Mouse (Mus musculus) gastrocnemius, postnatal 4 days (tissue): ENCODE measurements at regions not wholly inside any gene's neighbourhood (a gene's known extent, or its start where the extent isn't known, plus 50 kb on each side); places are given as distances from the start of the nearest gene placed in this dataset.
A peak's percentile ranks its signal among the peaks of the same experiment; 100 is the strongest.
"Not testable (repeated sequence)": the region's sequence is repeated elsewhere in the genome, so short reads cannot be mapped to it uniquely, and the experiment has no call there.

Source experiments
- DNase-seq, 2 experiments: peaks; one replicate each; pipeline ENCODE4 v3.0.0; 2021 to 2022; ENCODE audit warnings: low spot score in 2 of 2, mixed read lengths in 2 of 2

GRCm38 (mm10) chr15:53984006-53984405, 99.3 kb downstream of the Gm7489 start:
- DNase-seq: not testable (repeated sequence)

- DNase-seq: no peak
These were observed 105.2 kb downstream of the Gm7489 start for GRCm38 (mm10) chr15:53989888-53990287.

- DNase-seq: no peak
These were observed 110.6 kb downstream of the Gm7489 start for GRCm38 (mm10) chr15:53995199-53995868.

- no peak for DNase-seq
These were observed 114.0 kb downstream of the Gm7489 start for GRCm38 (mm10) chr15:53998600-53999290.

GRCm38 (mm10) chr15:54033756-54034155, 149.1 kb downstream of the Gm7489 start:
- DNase-seq: no peak

GRCm38 (mm10) chr15:54050711-54051110, 166.0 kb downstream of the Gm7489 start:
- DNase-seq: no peak

GRCm38 (mm10) chr15:54070005-54070634, 185.4 kb downstream of the Gm7489 start:
- DNase-seq: peak; percentile 43 to 64

GRCm38 (mm10) chr15:54071732-54072131, 187.0 kb downstream of the Gm7489 start:
- no peak for DNase-seq

GRCm38 (mm10) chr15:54091301-54091700, 206.6 kb downstream of the Gm7489 start:
- DNase-seq: no peak

GRCm38 (mm10) chr15:54092386-54092785, 207.7 kb downstream of the Gm7489 start:
- DNase-seq: no peak

- DNase-seq: no peak
These were observed 212.8 kb downstream of the Gm7489 start for GRCm38 (mm10) chr15:54097498-54097897.

GRCm38 (mm10) chr15:54112406-54112805, 227.7 kb downstream of the Gm7489 start:
- DNase-seq: no peak

GRCm38 (mm10) chr15:54114096-54114512, 229.4 kb downstream of the Gm7489 start:
- DNase-seq: no peak

- no peak for DNase-seq
These were observed 233.3 kb downstream of the Gm7489 start for GRCm38 (mm10) chr15:54117967-54118538.

GRCm38 (mm10) chr15:54120456-54120855, 235.8 kb downstream of the Gm7489 start:
- DNase-seq: no peak

- DNase-seq: no peak
These were observed 279.6 kb downstream of the Gm7489 start for GRCm38 (mm10) chr15:54164350-54164749.

GRCm38 (mm10) chr15:54167842-54168361, 283.2 kb downstream of the Gm7489 start:
- DNase-seq: no peak

GRCm38 (mm10) chr15:54177221-54177620, 292.5 kb downstream of the Gm7489 start:
- DNase-seq: no peak

- no peak for DNase-seq
These were observed 293.1 kb downstream of the Gm7489 start for GRCm38 (mm10) chr15:54177791-54178190.
